Mouse (Mus musculus): ENCODE data around the gene Araf. TPM values are rescaled to one million over a fixed set of nuclear protein-coding genes. Genes with fewer than 3 reads are reported as not detected.

Araf gene
- polyA plus RNA-seq, 1 experiment from 2014 or later, result 95.7 TPM

DNA sequence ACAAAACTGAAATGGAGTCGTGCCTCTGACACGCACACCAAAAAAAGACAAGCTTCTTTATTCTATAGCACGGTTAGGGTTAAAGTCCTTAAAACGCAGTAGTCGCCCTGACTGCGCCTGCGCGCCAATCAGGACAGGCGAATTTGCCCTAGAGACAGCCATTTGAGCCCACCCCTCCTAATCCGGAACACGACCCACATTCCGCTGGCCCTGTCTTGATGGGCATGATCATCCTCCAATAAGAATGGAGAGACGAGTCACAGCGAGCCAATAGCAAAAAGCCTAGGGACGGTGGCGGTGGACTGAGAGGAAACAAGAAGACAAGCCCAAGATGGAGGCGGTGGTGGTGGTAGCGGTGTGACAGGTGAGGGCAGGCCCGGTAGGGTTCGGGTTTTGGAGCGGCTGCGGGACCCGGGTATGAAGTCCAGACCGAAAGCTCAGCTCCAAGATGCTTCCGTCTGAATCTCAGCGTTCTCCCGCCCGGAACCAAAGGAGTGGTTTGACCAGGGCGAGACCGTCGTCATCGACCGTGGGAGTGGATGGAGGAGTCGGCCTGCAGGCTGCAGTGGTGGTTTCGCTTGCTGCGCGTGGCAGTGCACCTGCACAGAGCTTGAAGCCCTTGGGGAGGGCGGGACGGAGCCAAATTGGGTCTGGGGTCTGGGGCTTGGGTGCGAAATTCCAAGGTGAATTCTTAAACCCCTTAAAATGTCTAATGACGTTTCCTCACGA, 50.8 kb downstream of the Araf start:
- peaks cover 32% of the 10 kb centered on the region for H3K36me3 ChIP-seq (ENCODE audit: control insufficient read depth, insufficient read depth, low read length)
- H3K27ac ChIP-seq (replicated peaks in 1 of 2; ENCODE audit: control insufficient read depth in 1 of 2, insufficient read depth in 1 of 2, low read depth in 2 of 2, low read length in 2 of 2), result peak overlapping the region; percentile 47 to 55; a peak in 3 of 4 replicates
- 24% methylated on average over 42 of the region's 42 CpGs for WGBS
- peak overlapping the region; percentile 76 for H3K9ac ChIP-seq (ENCODE audit: low read length)
- H3K4me3 ChIP-seq (ENCODE audit: control insufficient read depth in 1 of 2, insufficient read depth in 1 of 2, low read depth in 1 of 2, low read length in 2 of 2), result peak overlapping the region; percentile 58 to 79
- no peaks in the 10 kb centered on the region for H3K27me3 ChIP-seq (ENCODE audit: control insufficient read depth, insufficient read depth, low read length)
- H3K4me2 ChIP-seq (ENCODE audit: low read length), result peak overlapping the region; percentile 73
- no peaks in the 10 kb centered on the region for H3K4me1 ChIP-seq (ENCODE audit: control insufficient read depth in 2 of 2, insufficient read depth in 2 of 2, low read length in 2 of 2)
- H3K9me3 ChIP-seq (ENCODE audit: control insufficient read depth, low read length), result no peaks in the 10 kb centered on the region
- peak; percentile 94 for ATAC-seq (ENCODE audit: insufficient number of reproducible peaks, insufficient read depth, low FRiP score, low read depth)

- H3K27me3 ChIP-seq (ENCODE audit: control insufficient read depth, insufficient read depth, low read length), result no peaks in the 10 kb centered on the region
- no peak overlapping the region for H3K27ac ChIP-seq (replicated peaks in 1 of 2; ENCODE audit: control insufficient read depth in 1 of 2, insufficient read depth in 1 of 2, low read depth in 2 of 2, low read length in 2 of 2)
- ATAC-seq (ENCODE audit: insufficient number of reproducible peaks, insufficient read depth, low FRiP score, low read depth), result no peak
- no peak overlapping the region for H3K4me2 ChIP-seq (ENCODE audit: low read length)
- H3K9me3 ChIP-seq (ENCODE audit: control insufficient read depth, low read length), result no peaks in the 10 kb centered on the region
- H3K36me3 ChIP-seq (ENCODE audit: control insufficient read depth, insufficient read depth, low read length), result peaks cover 75% of the 10 kb centered on the region
- H3K4me3 ChIP-seq (ENCODE audit: control insufficient read depth in 1 of 2, insufficient read depth in 1 of 2, low read depth in 1 of 2, low read length in 2 of 2), result no peak overlapping the region
- WGBS, result 91% methylated on average over 7 of the region's 7 CpGs
- no peaks in the 10 kb centered on the region for H3K4me1 ChIP-seq (ENCODE audit: control insufficient read depth in 2 of 2, insufficient read depth in 2 of 2, low read length in 2 of 2)
- H3K9ac ChIP-seq (ENCODE audit: low read length), result no peak overlapping the region
These were observed 56.2 kb downstream of the Araf start for GRCm38 (mm10) chrX:20853794-20854193.

- ATAC-seq (ENCODE audit: insufficient number of reproducible peaks, insufficient read depth, low FRiP score, low read depth), result no peak
- no peak overlapping the region for H3K4me3 ChIP-seq (ENCODE audit: control insufficient read depth in 1 of 2, insufficient read depth in 1 of 2, low read depth in 1 of 2, low read length in 2 of 2)
- no peaks in the 10 kb centered on the region for H3K9me3 ChIP-seq (ENCODE audit: control insufficient read depth, low read length)
- H3K4me2 ChIP-seq (ENCODE audit: low read length), result no peak overlapping the region
- H3K27me3 ChIP-seq (ENCODE audit: control insufficient read depth, insufficient read depth, low read length), result no peaks in the 10 kb centered on the region
- no peak overlapping the region for H3K9ac ChIP-seq (ENCODE audit: low read length)
- peaks cover 5 to 14% of the 10 kb centered on the region in 2 experiments; a peak in 3 of 4 replicates for H3K4me1 ChIP-seq (ENCODE audit: control insufficient read depth in 2 of 2, insufficient read depth in 2 of 2, low read length in 2 of 2)
- no peak overlapping the region for H3K27ac ChIP-seq (replicated peaks in 1 of 2; ENCODE audit: control insufficient read depth in 1 of 2, insufficient read depth in 1 of 2, low read depth in 2 of 2, low read length in 2 of 2)
- H3K36me3 ChIP-seq (ENCODE audit: control insufficient read depth, insufficient read depth, low read length), result peaks cover 32% of the 10 kb centered on the region
- WGBS, result 59% methylated on average over 5 of the region's 5 CpGs
These were observed 64.0 kb downstream of the Araf start for GRCm38 (mm10) chrX:20861453-20862104.

DNA sequence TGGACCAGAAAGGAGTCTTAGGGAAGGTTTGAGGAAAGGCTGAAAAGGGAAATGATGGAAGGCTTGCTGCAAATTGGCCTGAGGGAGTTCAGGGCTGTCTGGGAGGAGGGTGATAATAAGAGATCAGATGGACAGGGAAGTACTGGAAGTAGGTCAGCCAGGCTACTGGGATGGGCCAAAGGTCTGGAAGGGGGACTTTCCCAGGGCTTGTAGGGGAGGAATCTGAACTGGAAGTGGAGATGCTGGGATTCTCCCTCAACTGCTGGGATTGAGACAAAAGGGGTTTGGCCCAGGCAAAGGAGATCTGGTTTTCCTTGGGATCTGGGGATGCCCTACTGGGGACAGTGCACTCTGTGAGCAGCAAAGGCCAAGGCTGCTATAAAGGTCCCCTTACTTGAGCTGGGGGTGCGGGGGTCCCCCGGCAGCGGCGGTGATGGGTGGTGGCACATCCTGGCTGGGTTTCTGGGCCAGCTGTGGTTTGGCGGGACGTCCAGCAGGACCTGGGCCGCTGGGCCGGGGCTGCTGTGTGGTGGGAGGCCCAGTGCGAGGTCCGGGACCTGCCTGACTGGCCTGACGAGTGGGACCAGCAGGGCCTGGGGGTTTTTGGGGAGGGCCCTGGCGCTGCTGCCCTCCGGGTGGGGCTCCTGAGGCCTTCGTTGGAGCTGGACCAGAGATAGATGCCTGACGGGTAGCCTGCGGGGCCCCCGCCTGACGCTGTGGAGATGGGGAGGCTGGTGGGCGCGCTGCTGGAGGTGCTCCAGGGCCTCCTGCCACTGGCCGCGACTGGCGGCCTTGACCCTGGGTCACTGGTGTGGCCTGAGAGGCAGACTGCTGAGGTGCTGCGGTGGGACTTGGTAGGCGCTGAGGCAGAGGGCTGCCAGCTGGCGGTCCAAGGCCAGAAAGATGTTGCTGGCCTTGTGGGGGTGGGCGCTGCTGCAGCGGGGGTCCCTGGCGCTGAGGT, 64.8 kb downstream of the Araf start:
- H3K9ac ChIP-seq (ENCODE audit: low read length), result no peak overlapping the region; the same call in 1 of the 2 replicates
- H3K27me3 ChIP-seq (ENCODE audit: control insufficient read depth, insufficient read depth, low read length), result no peaks in the 10 kb centered on the region
- H3K4me1 ChIP-seq (ENCODE audit: control insufficient read depth in 2 of 2, insufficient read depth in 2 of 2, low read length in 2 of 2), result peaks cover 5 to 14% of the 10 kb centered on the region in 2 experiments; a peak in 3 of 4 replicates
- H3K4me2 ChIP-seq (ENCODE audit: low read length), result peak overlapping the region; percentile 39
- no peaks in the 10 kb centered on the region for H3K9me3 ChIP-seq (ENCODE audit: control insufficient read depth, low read length)
- 32% methylated on average over 26 of the region's 29 CpGs for WGBS
- H3K4me3 ChIP-seq (ENCODE audit: control insufficient read depth in 1 of 2, insufficient read depth in 1 of 2, low read depth in 1 of 2, low read length in 2 of 2), result no peak overlapping the region
- ATAC-seq (ENCODE audit: insufficient number of reproducible peaks, insufficient read depth, low FRiP score, low read depth), result no peak
- no peak overlapping the region for H3K27ac ChIP-seq (replicated peaks in 1 of 2; ENCODE audit: control insufficient read depth in 1 of 2, insufficient read depth in 1 of 2, low read depth in 2 of 2, low read length in 2 of 2)
- peaks cover 24% of the 10 kb centered on the region for H3K36me3 ChIP-seq (ENCODE audit: control insufficient read depth, insufficient read depth, low read length)

- H3K4me3 ChIP-seq (ENCODE audit: control insufficient read depth in 1 of 2, insufficient read depth in 1 of 2, low read depth in 1 of 2, low read length in 2 of 2), result no peak overlapping the region
- no peak overlapping the region; the same call in 1 of the 2 replicates for H3K9ac ChIP-seq (ENCODE audit: low read length)
- H3K4me1 ChIP-seq (ENCODE audit: control insufficient read depth in 2 of 2, insufficient read depth in 2 of 2, low read length in 2 of 2), result peaks cover 5 to 14% of the 10 kb centered on the region in 2 experiments; a peak in 3 of 4 replicates
- no peaks in the 10 kb centered on the region for H3K27me3 ChIP-seq (ENCODE audit: control insufficient read depth, insufficient read depth, low read length)
- ATAC-seq (ENCODE audit: insufficient number of reproducible peaks, insufficient read depth, low FRiP score, low read depth), result no peak
- peaks cover 15% of the 10 kb centered on the region for H3K36me3 ChIP-seq (ENCODE audit: control insufficient read depth, insufficient read depth, low read length)
- H3K4me2 ChIP-seq (ENCODE audit: low read length), result peak overlapping the region; percentile 39; the same call in 1 of the 2 replicates
- WGBS, result 69% methylated on average over 9 of the region's 9 CpGs
- H3K27ac ChIP-seq (replicated peaks in 1 of 2; ENCODE audit: control insufficient read depth in 1 of 2, insufficient read depth in 1 of 2, low read depth in 2 of 2, low read length in 2 of 2), result no peak overlapping the region
- H3K9me3 ChIP-seq (ENCODE audit: control insufficient read depth, low read length), result no peaks in the 10 kb centered on the region
These were observed 65.8 kb downstream of the Araf start for GRCm38 (mm10) chrX:20863161-20864101.

- WGBS, result 54% methylated on average over 4 of the region's 4 CpGs
- no peak overlapping the region for H3K4me2 ChIP-seq (ENCODE audit: low read length)
- no peaks in the 10 kb centered on the region for H3K27me3 ChIP-seq (ENCODE audit: control insufficient read depth, insufficient read depth, low read length)
- H3K4me1 ChIP-seq (ENCODE audit: control insufficient read depth in 2 of 2, insufficient read depth in 2 of 2, low read length in 2 of 2), result peaks cover 0 to 5% of the 10 kb centered on the region in 2 experiments
- no peaks in the 10 kb centered on the region for H3K9me3 ChIP-seq (ENCODE audit: control insufficient read depth, low read length)
- no peaks in the 10 kb centered on the region for H3K36me3 ChIP-seq (ENCODE audit: control insufficient read depth, insufficient read depth, low read length)
- H3K9ac ChIP-seq (ENCODE audit: low read length), result no peak overlapping the region
- ATAC-seq (ENCODE audit: insufficient number of reproducible peaks, insufficient read depth, low FRiP score, low read depth), result no peak
- no peak overlapping the region for H3K27ac ChIP-seq (replicated peaks in 1 of 2; ENCODE audit: control insufficient read depth in 1 of 2, insufficient read depth in 1 of 2, low read depth in 2 of 2, low read length in 2 of 2)
- H3K4me3 ChIP-seq (ENCODE audit: control insufficient read depth in 1 of 2, insufficient read depth in 1 of 2, low read depth in 1 of 2, low read length in 2 of 2), result no peak overlapping the region
These were observed 70.5 kb downstream of the Araf start for GRCm38 (mm10) chrX:20868091-20868490.

All from heart, embryonic 14.5 days (tissue).